Mouse (Mus musculus): ENCODE data around the gene Xrcc3. TPM values are rescaled to one million over a fixed set of nuclear protein-coding genes. Genes with fewer than 3 reads are reported as not detected.

Gene Xrcc3
- polyA plus RNA-seq, 1 experiment from 2014 or later, result 6.7 TPM

GRCm38 (mm10) chr12:111774156-111774555 lies 39.5 kb downstream of the Xrcc3 start:
- Histone ChIP-seq H3K9ac (ENCODE audit: low read length) (no peak overlapping the region), H3K9me3 (replicated peaks; ENCODE audit: control insufficient read depth, low read length) (no peaks in the 10 kb centered on the region), H3K4me2 (ENCODE audit: low read depth, low read length) (no peak overlapping the region), H3K27me3 (ENCODE audit: control insufficient read depth, insufficient read depth, low read length) (no peaks in the 10 kb centered on the region), H3K4me3 (ENCODE audit: low read length) (no peak overlapping the region), H3K36me3 (ENCODE audit: control insufficient read depth, insufficient read depth) (peaks cover 59% of the 10 kb centered on the region), H3K27ac (ENCODE audit: low read length) (no peak overlapping the region), H3K4me1 (ENCODE audit: control insufficient read depth, insufficient read depth, low read length) (peaks cover 14% of the 10 kb centered on the region)
- WGBS, result 81% methylated on average over 16 of the region's 16 CpGs
- ATAC-seq (replicated peaks; ENCODE audit: extremely low read depth, insufficient read depth, low FRiP score), result no peak

GRCm38 (mm10) chr12:111770651-111771050 lies 43.0 kb downstream of the Xrcc3 start:
- H3K27ac ChIP-seq (ENCODE audit: low read length), result no peak overlapping the region
- peaks cover 36% of the 10 kb centered on the region for H3K4me1 ChIP-seq (ENCODE audit: control insufficient read depth, insufficient read depth, low read length)
- H3K36me3 ChIP-seq (ENCODE audit: control insufficient read depth, insufficient read depth), result peaks cover 26% of the 10 kb centered on the region
- no peak overlapping the region for H3K9ac ChIP-seq (ENCODE audit: low read length)
- H3K4me3 ChIP-seq (ENCODE audit: low read length), result no peak overlapping the region
- no peak overlapping the region for H3K4me2 ChIP-seq (ENCODE audit: low read depth, low read length)
- no peaks in the 10 kb centered on the region for H3K27me3 ChIP-seq (ENCODE audit: control insufficient read depth, insufficient read depth, low read length)
- no peak for ATAC-seq (replicated peaks; ENCODE audit: extremely low read depth, insufficient read depth, low FRiP score)
- H3K9me3 ChIP-seq (replicated peaks; ENCODE audit: control insufficient read depth, low read length), result no peaks in the 10 kb centered on the region
- 80% methylated on average over 10 of the region's 10 CpGs for WGBS

GRCm38 (mm10) chr12:111769816-111770577 lies 43.7 kb downstream of the Xrcc3 start:
- 0 out of 2 replicates have a peak, but pooled peaks have one; percentile 42 for ATAC-seq (replicated peaks; ENCODE audit: extremely low read depth, insufficient read depth, low FRiP score)
- H3K9me3 ChIP-seq (replicated peaks; ENCODE audit: control insufficient read depth, low read length), result no peaks in the 10 kb centered on the region
- H3K36me3 ChIP-seq (ENCODE audit: control insufficient read depth, insufficient read depth), result peaks cover 21% of the 10 kb centered on the region
- H3K4me2 ChIP-seq (ENCODE audit: low read depth, low read length), result no peak overlapping the region
- H3K27me3 ChIP-seq (ENCODE audit: control insufficient read depth, insufficient read depth, low read length), result no peaks in the 10 kb centered on the region
- 38% methylated on average over 9 of the region's 9 CpGs for WGBS
- 0 out of 2 replicates have a peak overlapping the region, but pooled peaks have one; percentile 39 for H3K9ac ChIP-seq (ENCODE audit: low read length)
- peak overlapping the region; percentile 74 for H3K27ac ChIP-seq (ENCODE audit: low read length)
- peaks cover 38% of the 10 kb centered on the region for H3K4me1 ChIP-seq (ENCODE audit: control insufficient read depth, insufficient read depth, low read length)
- H3K4me3 ChIP-seq (ENCODE audit: low read length), result no peak overlapping the region

GRCm38 (mm10) chr12:111769306-111769705 lies 44.4 kb downstream of the Xrcc3 start:
- no peaks in the 10 kb centered on the region for H3K27me3 ChIP-seq (ENCODE audit: control insufficient read depth, insufficient read depth, low read length)
- H3K27ac ChIP-seq (ENCODE audit: low read length), result peak overlapping the region; percentile 74
- WGBS, result 27% methylated on average over 10 of the region's 10 CpGs
- H3K4me2 ChIP-seq (ENCODE audit: low read depth, low read length), result no peak overlapping the region
- H3K36me3 ChIP-seq (ENCODE audit: control insufficient read depth, insufficient read depth), result peaks cover 15% of the 10 kb centered on the region
- H3K9ac ChIP-seq (ENCODE audit: low read length), result no peak overlapping the region
- peaks cover 38% of the 10 kb centered on the region for H3K4me1 ChIP-seq (ENCODE audit: control insufficient read depth, insufficient read depth, low read length)
- H3K4me3 ChIP-seq (ENCODE audit: low read length), result no peak overlapping the region
- peak; percentile 72 for ATAC-seq (replicated peaks; ENCODE audit: extremely low read depth, insufficient read depth, low FRiP score)
- no peaks in the 10 kb centered on the region for H3K9me3 ChIP-seq (replicated peaks; ENCODE audit: control insufficient read depth, low read length)

GRCm38 (mm10) chr12:111768322-111768928 lies 45.2 kb downstream of the Xrcc3 start:
- H3K27me3 ChIP-seq (ENCODE audit: control insufficient read depth, insufficient read depth, low read length), result no peaks in the 10 kb centered on the region
- H3K4me1 ChIP-seq (ENCODE audit: control insufficient read depth, insufficient read depth, low read length), result peaks cover 38% of the 10 kb centered on the region
- H3K9me3 ChIP-seq (replicated peaks; ENCODE audit: control insufficient read depth, low read length), result no peaks in the 10 kb centered on the region
- no peak overlapping the region for H3K4me3 ChIP-seq (ENCODE audit: low read length)
- peaks cover 8% of the 10 kb centered on the region for H3K36me3 ChIP-seq (ENCODE audit: control insufficient read depth, insufficient read depth)
- no peak overlapping the region for H3K9ac ChIP-seq (ENCODE audit: low read length)
- no peak overlapping the region; the same call in 1 of the 2 replicates for H3K27ac ChIP-seq (ENCODE audit: low read length)
- no peak for ATAC-seq (replicated peaks; ENCODE audit: extremely low read depth, insufficient read depth, low FRiP score)
- H3K4me2 ChIP-seq (ENCODE audit: low read depth, low read length), result no peak overlapping the region
- WGBS, result 86% methylated on average over 10 of the region's 10 CpGs

- no peaks in the 10 kb centered on the region for H3K27me3 ChIP-seq (ENCODE audit: control insufficient read depth, insufficient read depth, low read length)
- H3K4me3 ChIP-seq (ENCODE audit: low read length), result no peak overlapping the region
- H3K4me1 ChIP-seq (ENCODE audit: control insufficient read depth, insufficient read depth, low read length), result peaks cover 45% of the 10 kb centered on the region
- H3K9ac ChIP-seq (ENCODE audit: low read length), result peak overlapping the region; percentile 8; the same call in 1 of the 2 replicates
- no peaks in the 10 kb centered on the region for H3K9me3 ChIP-seq (replicated peaks; ENCODE audit: control insufficient read depth, low read length)
- ATAC-seq (replicated peaks; ENCODE audit: extremely low read depth, insufficient read depth, low FRiP score), result no peak; the same call in 1 of the 2 replicates
- peaks cover 2% of the 10 kb centered on the region; the same call in 1 of the 2 replicates for H3K36me3 ChIP-seq (ENCODE audit: control insufficient read depth, insufficient read depth)
- H3K27ac ChIP-seq (ENCODE audit: low read length), result peak overlapping the region; percentile 34
- H3K4me2 ChIP-seq (ENCODE audit: low read depth, low read length), result peak overlapping the region; percentile 25
- 44% methylated on average over 16 of the region's 16 CpGs for whole genome bisulfite sequencing
These were observed 47.1 kb downstream of the Xrcc3 start for GRCm38 (mm10) chr12:111766313-111767236.

GRCm38 (mm10) chr12:111762620-111763280 lies 50.9 kb downstream of the Xrcc3 start:
- H3K27me3 ChIP-seq (ENCODE audit: control insufficient read depth, insufficient read depth, low read length), result no peaks in the 10 kb centered on the region
- no peak overlapping the region for H3K27ac ChIP-seq (ENCODE audit: low read length)
- H3K36me3 ChIP-seq (ENCODE audit: control insufficient read depth, insufficient read depth), result peaks cover 2% of the 10 kb centered on the region; the same call in 1 of the 2 replicates
- WGBS, result 84% methylated on average over 13 of the region's 13 CpGs
- no peak overlapping the region for H3K4me3 ChIP-seq (ENCODE audit: low read length)
- peaks cover 41% of the 10 kb centered on the region for H3K4me1 ChIP-seq (ENCODE audit: control insufficient read depth, insufficient read depth, low read length)
- no peaks in the 10 kb centered on the region for H3K9me3 ChIP-seq (replicated peaks; ENCODE audit: control insufficient read depth, low read length)
- ATAC-seq (replicated peaks; ENCODE audit: extremely low read depth, insufficient read depth, low FRiP score), result no peak
- no peak overlapping the region for H3K9ac ChIP-seq (ENCODE audit: low read length)
- H3K4me2 ChIP-seq (ENCODE audit: low read depth, low read length), result no peak overlapping the region

GRCm38 (mm10) chr12:111760306-111760908 lies 53.3 kb downstream of the Xrcc3 start:
- H3K4me2 ChIP-seq (ENCODE audit: low read depth, low read length), result peak overlapping the region; percentile 98
- no peak for ATAC-seq (replicated peaks; ENCODE audit: extremely low read depth, insufficient read depth, low FRiP score)

More at GRCm38 (mm10) chr12:111760306-111760908, 53.3 kb downstream of the Xrcc3 start:
- peak overlapping the region; percentile 78 for H3K4me3 ChIP-seq (ENCODE audit: low read length)
- peak overlapping the region; percentile 24; the same call in 1 of the 2 replicates for H3K27ac ChIP-seq (ENCODE audit: low read length)
- 51% methylated on average over 7 of the region's 7 CpGs for WGBS
- H3K9me3 ChIP-seq (replicated peaks; ENCODE audit: control insufficient read depth, low read length), result no peaks in the 10 kb centered on the region
- peaks cover 2% of the 10 kb centered on the region; the same call in 1 of the 2 replicates for H3K36me3 ChIP-seq (ENCODE audit: control insufficient read depth, insufficient read depth)
- peaks cover 22% of the 10 kb centered on the region for H3K4me1 ChIP-seq (ENCODE audit: control insufficient read depth, insufficient read depth, low read length)
- peak overlapping the region; percentile 96 for H3K9ac ChIP-seq (ENCODE audit: low read length)
- no peaks in the 10 kb centered on the region for H3K27me3 ChIP-seq (ENCODE audit: control insufficient read depth, insufficient read depth, low read length)

Data from heart, embryonic 16.5 days (tissue).